Mouse (Mus musculus) CH12.LX (cell line): ENCODE data around the gene Knl1. TPM values are rescaled to one million over a fixed set of nuclear protein-coding genes. Genes with fewer than 3 reads are reported as not detected.

Experiments
- DNase-seq: peaks from one replicate; pipeline ENCODE4 v3.0.0-alpha.2; 2013; ENCODE audit errors: extremely low read depth
- H3K27ac ChIP-seq: 2 replicates; pipeline ENCODE4 v1.5.1; 2012; ENCODE audit warnings: low read depth, mild to moderate bottlenecking, control low read depth, moderate library complexity; ENCODE audit not compliant: insufficient read depth
- H3K27me3 ChIP-seq: replicated peaks from 2 replicates; pipeline ENCODE3; 2012; ENCODE audit warnings: inconsistent platforms
- H3K36me3 ChIP-seq, 2 experiments: replicated peaks in 1 of 2; 2 replicates each; pipeline versions ENCODE3 to v1.6.1; 2012; ENCODE audit warnings: inconsistent platforms in 1 of 2, low read length in 1 of 2, mild to moderate bottlenecking in 1 of 2, mixed read lengths in 1 of 2, moderate library complexity in 1 of 2; ENCODE audit not compliant: control insufficient read depth in 1 of 2, insufficient read depth in 1 of 2
- H3K4me1 ChIP-seq, 2 experiments: 2 replicates each; pipeline ENCODE4 v1.6.1; 2012; ENCODE audit warnings: inconsistent platforms in 1 of 2, moderate library complexity in 1 of 2; ENCODE audit not compliant: insufficient read depth in 2 of 2, control insufficient read depth in 1 of 2
- H3K4me2 ChIP-seq: 2 replicates; pipeline ENCODE4 v1.6.1; 2012; ENCODE audit warnings: low read depth, mild to moderate bottlenecking, control low read depth; ENCODE audit not compliant: poor library complexity, insufficient read depth, severe bottlenecking
- H3K4me3 ChIP-seq, 3 experiments: fragments of 150-350 bp in 1 of 3; sonication (generic) in 1 of 3; replicated peaks in 1 of 3; 2 replicates each; pipeline versions ENCODE3 to v1.5.1; 2011 to 2012; ENCODE audit warnings: low read depth in 2 of 3, low read length in 2 of 3, mild to moderate bottlenecking in 2 of 3, moderate library complexity in 2 of 3, control low read depth in 1 of 3, improper control_type of control experiment in 1 of 3, inconsistent platforms in 1 of 3, mixed read lengths in 1 of 3; ENCODE audit not compliant: poor library complexity in 1 of 3
- H3K79me2 ChIP-seq: replicated peaks from 2 replicates; pipeline ENCODE4 v1.6.1; 2012; ENCODE audit warnings: mild to moderate bottlenecking, moderate library complexity; ENCODE audit not compliant: control insufficient read depth, poor library complexity, insufficient read depth, severe bottlenecking; ENCODE audit errors: extremely low read depth
- H3K9ac ChIP-seq: 2 replicates; pipeline ENCODE4 v1.6.1; 2012; ENCODE audit warnings: low read depth, mild to moderate bottlenecking, control low read depth, moderate library complexity; ENCODE audit not compliant: insufficient read depth
- H3K9me3 ChIP-seq: replicated peaks from 2 replicates; pipeline ENCODE3; 2012; ENCODE audit warnings: low read length, inconsistent platforms, mixed read lengths
- BHLHE40 ChIP-seq: IDR thresholded peaks from 2 replicates; pipeline ENCODE4 v1.6.1; 2011; ENCODE audit warnings: mild to moderate bottlenecking, low read depth, low read length, improper control_type of control experiment
- CHD2 ChIP-seq: IDR thresholded peaks from 2 replicates; pipeline ENCODE4 v1.6.1; 2011; ENCODE audit warnings: low read length, improper control_type of control experiment
- CTCF ChIP-seq, 2 experiments: IDR thresholded peaks in 1 of 2; conservative IDR thresholded peaks in 1 of 2; 2 replicates each; pipeline ENCODE4 v1.5.1; 2011 to 2012; ENCODE audit warnings: low read depth in 2 of 2, low read length in 2 of 2, improper control_type of control experiment in 1 of 2, inconsistent platforms in 1 of 2, mild to moderate bottlenecking in 1 of 2, moderate library complexity in 1 of 2
- ELF1 ChIP-seq: IDR thresholded peaks from 2 replicates; pipeline ENCODE4 v1.6.1; 2014; ENCODE audit warnings: low read depth, mild to moderate bottlenecking, inconsistent platforms, low read length, improper control_type of control experiment
- EP300 ChIP-seq: IDR thresholded peaks from 2 replicates; pipeline ENCODE4 v1.6.1; 2011; ENCODE audit warnings: low read length, improper control_type of control experiment
- MAFK ChIP-seq: IDR thresholded peaks from 2 replicates; pipeline ENCODE4 v1.6.1; 2011; ENCODE audit warnings: low read length, improper control_type of control experiment; ENCODE audit not compliant: insufficient replicate concordance
- MAZ ChIP-seq: IDR thresholded peaks from 2 replicates; pipeline ENCODE4 v1.6.1; 2012; ENCODE audit warnings: low read depth, mild to moderate bottlenecking, inconsistent platforms, low read length, improper control_type of control experiment, moderate library complexity
- MYC ChIP-seq: IDR thresholded peaks from 2 replicates; pipeline ENCODE4 v1.6.1; 2011; ENCODE audit warnings: low read depth, mild to moderate bottlenecking, improper control_type of control experiment, low read length
- NRF1 ChIP-seq: IDR thresholded peaks from 2 replicates; pipeline ENCODE4 v1.6.1; 2014; ENCODE audit warnings: low read depth, mild to moderate bottlenecking, inconsistent platforms, low read length, improper control_type of control experiment, moderate library complexity
- PAX5 ChIP-seq: IDR thresholded peaks from 2 replicates; pipeline ENCODE4 v1.6.1; 2012; ENCODE audit warnings: low read length, inconsistent platforms, mixed read lengths
- RAD21 ChIP-seq: IDR thresholded peaks from 2 replicates; pipeline ENCODE4 v1.6.1; 2011; ENCODE audit warnings: low read depth, mild to moderate bottlenecking, low read length, improper control_type of control experiment, moderate library complexity
- SIN3A ChIP-seq: IDR thresholded peaks from 2 replicates; pipeline ENCODE4 v1.6.1; 2012; ENCODE audit warnings: low read length, improper control_type of control experiment, inconsistent platforms
- UBTF ChIP-seq: IDR thresholded peaks from 2 replicates; pipeline ENCODE4 v1.6.1; 2012; ENCODE audit warnings: low read depth, mild to moderate bottlenecking, inconsistent platforms, low read length, improper control_type of control experiment, moderate library complexity
- USF1 ChIP-seq: IDR thresholded peaks from 2 replicates; pipeline ENCODE4 v1.6.1; 2014; ENCODE audit warnings: low read depth, mild to moderate bottlenecking, inconsistent platforms, low read length, improper control_type of control experiment
- USF2 ChIP-seq: conservative IDR thresholded peaks from 2 replicates; pipeline ENCODE4 v1.6.1; 2011; ENCODE audit warnings: low read depth, low read length, improper control_type of control experiment
- ZMIZ1 ChIP-seq: IDR thresholded peaks from 2 replicates; pipeline ENCODE4 v1.6.1; 2012; ENCODE audit warnings: low read depth, mild to moderate bottlenecking, inconsistent platforms, low read length, improper control_type of control experiment
- dilution Hi-C: fragments of 300-500 bp; cut with MboI; formaldehyde crosslinking; loops from 2 replicates; pipeline ENCODE4 v1.14.3; 2020; ENCODE audit warnings: low sequenced_read_pairs; ENCODE audit not compliant: extremely low pct_unique_long_range_greater_than_20kb, extremely low pct_ligation_motif_present
- in situ Hi-C: fragments of 300-500 bp; cut with MboI; formaldehyde crosslinking; loops from 3 replicates; pipeline ENCODE4 v1.14.3; 2019; ENCODE audit warnings: low sequenced_read_pairs, low pct_ligation_motif_present, low pct_unique_long_range_greater_than_20kb, mixed read lengths
- polyA plus RNA-seq: library from polyadenylated mRNA; unstranded; fragments of >175 nt; gene quantifications from 2 replicates; pipeline ENCODE4 v1.2.1, GENCODE M21; 2012; ENCODE audit warnings: low read depth; ENCODE audit not compliant: insufficient read length
- total RNA-seq, 2 experiments: library from RNA; depleted of rRNA; stranded (reverse); fragments of 300-350 nt in 1 of 2; fragments of >200 nt in 1 of 2; gene quantifications; 2 replicates each; pipeline ENCODE4 v1.2.3; 2012 to 2014

The Knl1 gene
- total and polyA plus RNA-seq, 3 experiments: 13.7 to 23.8 (median 19.9) TPM

- Histone ChIP-seq H3K79me2 (peaks cover 17% of the 10 kb centered on the region), H3K27ac (no peak overlapping the region), H3K36me3 (peaks cover 3 to 17% of the 10 kb centered on the region in 2 experiments), H3K9me3 (no peaks in the 10 kb centered on the region), H3K4me2 (no peak overlapping the region), H3K4me1 (peaks cover 0 to 27% of the 10 kb centered on the region in 2 experiments; a peak in 2 of 4 replicates), H3K27me3 (no peaks in the 10 kb centered on the region), H3K4me3 (no peak overlapping the region), H3K9ac (no peak overlapping the region)
- in situ Hi-C loops (no loop called here), dilution Hi-C loops (no loop called here)
- no peak for DNase-seq
- peak; percentile 64 for TF ChIP-seq NRF1
- TF ChIP-seq EP300: no peak
These were observed 1.8 kb upstream of the Knl1 start for GRCm38 (mm10) chr2:119045163-119045562.

GRCm38 (mm10) chr2:119047849-119048248 lies 930 bp downstream of the Knl1 start:
- Histone ChIP-seq H3K9me3 (no peaks in the 10 kb centered on the region), H3K27me3 (no peaks in the 10 kb centered on the region), H3K4me2 (peak overlapping the region; percentile 43), H3K79me2 (peaks cover 35% of the 10 kb centered on the region), H3K9ac (peak overlapping the region; percentile 50), H3K4me3 (peak overlapping the region; percentile 77 to 90 (median 86)), H3K27ac (no peak overlapping the region), H3K36me3 (peaks cover 0 to 17% of the 10 kb centered on the region in 2 experiments), H3K4me1 (peaks cover 10 to 46% of the 10 kb centered on the region in 2 experiments)
- TF ChIP-seq USF1 (no peak), MAFK (no peak), PAX5 (no peak), USF2 (no peak), MAZ (no peak), CTCF (conservative IDR thresholded peaks at IDR 0.05 in 1 of 2, IDR thresholded peaks at IDR 0.05 in 1 of 2; ENCODE audit: low read depth in 2 of 2, low read length in 2 of 2) (no peak), SIN3A (no peak), ZMIZ1 (no peak), RAD21 (no peak), UBTF (no peak), ELF1 (no peak), MYC (no peak), CHD2 (no peak), BHLHE40 (no peak)
- dilution Hi-C loops (no loop called here), in situ Hi-C loops (no loop called here)
- no peak for DNase-seq
